Mouse (Mus musculus) G1E (cell line): Measurements from ENCODE around the gene Rasgef1b.

Experiments used
- CTCF ChIP-seq: IDR thresholded peaks from 2 replicates; pipeline ENCODE4 v1.5.1; 2012; ENCODE audit warnings: low read depth, low read length, inconsistent platforms, mixed read lengths
- GATA1 ChIP-seq: IDR thresholded peaks from 2 replicates; pipeline ENCODE4 v1.6.1; 2012; ENCODE audit warnings: borderline replicate concordance, low read length, inconsistent platforms, mixed read lengths
- GATA2 ChIP-seq: IDR thresholded peaks from 2 replicates; pipeline ENCODE4 v1.6.1; 2012; ENCODE audit warnings: low read depth, low read length, inconsistent platforms, borderline replicate concordance

DNA sequence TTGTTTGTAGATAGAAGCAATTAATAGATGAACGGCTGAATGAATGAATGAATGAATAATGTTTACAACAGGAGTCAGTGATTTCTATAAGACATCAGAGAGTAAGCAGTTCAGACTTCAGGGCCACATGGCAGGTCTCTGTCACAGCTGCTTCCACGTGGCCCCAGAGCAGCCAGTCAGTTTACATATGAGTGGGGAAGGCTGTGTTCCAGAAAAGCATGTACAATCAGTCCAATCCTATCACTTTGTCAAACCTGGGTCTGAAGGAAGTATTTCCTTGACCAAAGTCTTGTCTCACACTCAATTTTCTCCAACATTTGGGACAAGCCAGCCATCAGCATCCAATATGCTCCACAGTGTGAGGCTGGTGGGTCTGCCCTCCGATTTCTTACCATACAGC, 278.4 kb downstream of the Rasgef1b start:
- no peak for TF ChIP-seq CTCF
- no peak for TF ChIP-seq GATA1
- TF ChIP-seq GATA2 = no peak
